8 mouse cellular contexts compared by ENCODE assay signal in the genomic region with DNA sequence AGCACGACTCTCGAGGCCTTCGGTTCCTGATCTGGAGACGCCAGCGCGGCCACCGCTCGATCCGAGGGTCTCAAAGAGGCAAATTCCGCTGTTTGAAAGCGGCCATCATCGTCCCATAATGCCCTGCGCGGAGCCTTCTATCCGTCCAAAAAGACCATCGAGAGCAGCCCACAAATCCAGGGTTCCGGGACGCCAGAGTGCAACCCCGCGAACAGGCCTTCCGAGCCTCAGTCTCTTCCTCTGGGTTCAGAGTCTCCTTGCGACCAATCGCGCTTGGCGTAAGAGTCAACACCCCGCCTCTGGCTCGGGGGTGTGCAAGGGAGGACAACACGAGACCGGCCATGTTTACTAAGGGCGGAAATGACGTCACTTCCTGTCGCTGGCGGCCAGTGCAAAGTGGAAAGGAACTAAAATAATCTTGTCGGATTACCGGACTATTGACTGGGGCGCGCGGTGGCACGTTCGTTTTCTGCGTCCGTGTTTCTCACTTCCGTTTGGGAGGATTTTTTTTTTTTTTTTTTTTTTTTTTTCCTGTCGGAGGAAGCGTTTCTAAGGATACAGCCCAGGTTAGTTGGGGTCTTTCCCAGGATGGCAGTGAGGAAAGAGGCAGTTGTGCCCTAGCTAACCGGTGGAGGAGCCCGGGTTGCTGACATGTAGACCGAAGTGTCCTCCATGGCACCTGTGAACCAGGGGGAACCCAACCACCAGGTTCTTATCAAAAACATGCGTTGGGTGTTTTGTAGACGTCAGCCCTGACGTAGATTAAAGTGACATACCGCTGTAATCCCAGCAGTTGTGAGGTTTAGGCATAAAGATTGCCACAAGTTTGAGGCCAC. TPM values are rescaled to one million over a fixed set of nuclear protein-coding genes. Genes with fewer than 3 reads are reported as not detected.
A peak's percentile ranks its signal among the peaks of the same experiment; 100 is the strongest.
DNase-seq lines count a peak whose midpoint lies in the region; ATAC-seq and TF ChIP-seq lines count a peak whose summit lies in the region.

TSS of gene Dhx38 (minus strand) at position 364 of the 836 bp plus-strand sequence.
TSS of gene Txnl4b (plus strand) at position 395 of the 836 bp plus-strand sequence.

- peaks cover 36 to 48% of the 10 kb centered on the region in 2 experiments for H3K36me3 ChIP-seq in CH12.LX (replicated peaks in 1 of 2; ENCODE audit: control insufficient read depth in 1 of 2, insufficient read depth in 1 of 2, low read length in 1 of 2)
- H3K36me3 ChIP-seq in forebrain, embryonic 11.5 days (ENCODE audit: control insufficient read depth, insufficient read depth, low read length): no peaks in the 10 kb centered on the region; the same call in 1 of the 2 replicates
- peaks cover 23% of the 10 kb centered on the region for H3K36me3 ChIP-seq in heart, embryonic 16.5 days (ENCODE audit: control insufficient read depth, insufficient read depth)
- peaks cover 26% of the 10 kb centered on the region for H3K36me3 ChIP-seq in liver, embryonic 15.5 days (replicated peaks)
- H3K36me3 ChIP-seq in neural tube, embryonic 12.5 days: peaks cover 27% of the 10 kb centered on the region

- no peaks in the 10 kb centered on the region for H3K27me3 ChIP-seq in CH12.LX (replicated peaks)
- no peaks in the 10 kb centered on the region for H3K27me3 ChIP-seq in forebrain, embryonic 11.5 days (ENCODE audit: control insufficient read depth, insufficient read depth, low read length)
- H3K27me3 ChIP-seq in heart, embryonic 16.5 days (ENCODE audit: control insufficient read depth, insufficient read depth, low read length): no peaks in the 10 kb centered on the region
- no peaks in the 10 kb centered on the region for H3K27me3 ChIP-seq in liver, embryonic 15.5 days
- no peaks in the 10 kb centered on the region for H3K27me3 ChIP-seq in neural tube, embryonic 12.5 days (replicated peaks)

- no peak for TF ChIP-seq RAD21 in CH12.LX (IDR thresholded peaks at IDR 0.05; ENCODE audit: low read depth, low read length)

- dilution Hi-C loops in CH12.LX (cut with MboI; ENCODE audit: extremely low pct_ligation_motif_present, extremely low pct_unique_long_range_greater_than_20kb, low sequenced_read_pairs): no loop called here

- peak within 1 kb of the TSS; percentile 75 to 100 (median 93) for H3K4me3 ChIP-seq in CH12.LX (replicated peaks in 1 of 3; ENCODE audit: low read depth in 2 of 3, low read length in 2 of 3, poor library complexity in 1 of 3)
- H3K4me3 ChIP-seq in forebrain, embryonic 11.5 days (ENCODE audit: low read depth, low read length): peak within 1 kb of the TSS; percentile 91
- peak within 1 kb of the TSS; percentile 96 for H3K4me3 ChIP-seq in heart, embryonic 16.5 days (ENCODE audit: low read length)
- H3K4me3 ChIP-seq in liver, embryonic 15.5 days (replicated peaks): peak within 1 kb of the TSS; percentile 89
- peak within 1 kb of the TSS; percentile 78 for H3K4me3 ChIP-seq in neural tube, embryonic 12.5 days

- no peaks in the 10 kb centered on the region for H3K9me3 ChIP-seq in CH12.LX (replicated peaks; ENCODE audit: low read length)
- no peaks in the 10 kb centered on the region for H3K9me3 ChIP-seq in forebrain, embryonic 11.5 days (ENCODE audit: control insufficient read depth, low read length)
- no peaks in the 10 kb centered on the region for H3K9me3 ChIP-seq in heart, embryonic 16.5 days (replicated peaks; ENCODE audit: control insufficient read depth, low read length)
- no peaks in the 10 kb centered on the region for H3K9me3 ChIP-seq in liver, embryonic 15.5 days (replicated peaks)
- H3K9me3 ChIP-seq in neural tube, embryonic 12.5 days: no peaks in the 10 kb centered on the region

- peak; percentile 100 for DNase-seq in CH12.LX (ENCODE audit: extremely low read depth)
- peak; percentile 99 for DNase-seq in c-Kit-positive CD71-positive TER-119-negative erythroid progenitor cells, embryonic 14.5 days (ENCODE audit: low read depth)
- DNase-seq in forebrain, embryonic 11.5 days (ENCODE audit: low spot score): peak; percentile 96
- DNase-seq in kidney, postnatal 36 days: peak; percentile 98 to 99
- peak; percentile 100 for DNase-seq in telencephalon, adult 2 months (ENCODE audit: low read depth, low spot score)

- WGBS in forebrain, embryonic 11.5 days: under 1% methylated on average over 52 of the region's 52 CpGs
- WGBS in heart, embryonic 16.5 days: under 1% methylated on average over 52 of the region's 52 CpGs
- under 1% methylated on average over 52 of the region's 52 CpGs for WGBS in liver, embryonic 15.5 days (ENCODE audit: insufficient replicate concordance)
- whole genome bisulfite sequencing in neural tube, embryonic 12.5 days: under 1% methylated on average over 52 of the region's 52 CpGs

- H3K79me2 ChIP-seq in CH12.LX (replicated peaks; ENCODE audit: control insufficient read depth, extremely low read depth, insufficient read depth, poor library complexity, severe bottlenecking): peaks cover 39% of the 10 kb centered on the region

- peak within 1 kb of the TSS; percentile 99 for H3K9ac ChIP-seq in CH12.LX (ENCODE audit: insufficient read depth, low read depth)
- peak within 1 kb of the TSS; percentile 90 for H3K9ac ChIP-seq in forebrain, embryonic 11.5 days (ENCODE audit: low read length)
- H3K9ac ChIP-seq in heart, embryonic 16.5 days (ENCODE audit: low read length): peak within 1 kb of the TSS; percentile 97
- H3K9ac ChIP-seq in liver, embryonic 15.5 days: peak within 1 kb of the TSS; percentile 92
- H3K9ac ChIP-seq in neural tube, embryonic 12.5 days: peak within 1 kb of the TSS; percentile 87

- H3K4me2 ChIP-seq in CH12.LX (ENCODE audit: insufficient read depth, low read depth, poor library complexity, severe bottlenecking): peak within 1 kb of the TSS; percentile 94
- peak within 1 kb of the TSS; percentile 88 for H3K4me2 ChIP-seq in forebrain, embryonic 11.5 days (ENCODE audit: low read depth, low read length, severe bottlenecking)
- H3K4me2 ChIP-seq in heart, embryonic 16.5 days (ENCODE audit: low read depth, low read length): peak within 1 kb of the TSS; percentile 85
- H3K4me2 ChIP-seq in liver, embryonic 15.5 days: peak within 1 kb of the TSS; percentile 84
- H3K4me2 ChIP-seq in neural tube, embryonic 12.5 days (replicated peaks): peak within 1 kb of the TSS; percentile 76

- TF ChIP-seq EP300 in CH12.LX (IDR thresholded peaks at IDR 0.05; ENCODE audit: low read length): no peak; the same call in 1 of the 2 replicates

- TF ChIP-seq CTCF in CH12.LX (conservative IDR thresholded peaks at IDR 0.05 in 1 of 2, IDR thresholded peaks at IDR 0.05 in 1 of 2; ENCODE audit: low read depth in 2 of 2, low read length in 2 of 2): no peak

- peak within 1 kb of the TSS; percentile 89 for H3K27ac ChIP-seq in CH12.LX (ENCODE audit: insufficient read depth, low read depth)
- H3K27ac ChIP-seq in forebrain, embryonic 11.5 days (ENCODE audit: low read depth, low read length): peak within 1 kb of the TSS; percentile 82
- H3K27ac ChIP-seq in heart, embryonic 16.5 days (ENCODE audit: low read length): peak within 1 kb of the TSS; percentile 96
- H3K27ac ChIP-seq in liver, embryonic 15.5 days (replicated peaks): peak within 1 kb of the TSS; percentile 94
- H3K27ac ChIP-seq in neural tube, embryonic 12.5 days: peak within 1 kb of the TSS; percentile 59

- peaks cover 3 to 30% of the 10 kb centered on the region in 2 experiments; a peak in 2 of 4 replicates for H3K4me1 ChIP-seq in CH12.LX (ENCODE audit: control insufficient read depth in 1 of 2, insufficient read depth in 2 of 2)
- H3K4me1 ChIP-seq in forebrain, embryonic 11.5 days (replicated peaks; ENCODE audit: control insufficient read depth, insufficient read depth, low read length): peaks cover 10% of the 10 kb centered on the region; the same call in 1 of the 2 replicates
- H3K4me1 ChIP-seq in heart, embryonic 16.5 days (ENCODE audit: control insufficient read depth, insufficient read depth, low read length): peaks cover 14% of the 10 kb centered on the region
- H3K4me1 ChIP-seq in liver, embryonic 15.5 days (replicated peaks): peaks cover 31% of the 10 kb centered on the region
- peaks cover 11% of the 10 kb centered on the region for H3K4me1 ChIP-seq in neural tube, embryonic 12.5 days

- TF ChIP-seq POLR2A in CH12.LX (IDR thresholded peaks at IDR 0.05; ENCODE audit: low read depth, low read length): peak; percentile 75

- ATAC-seq in forebrain, embryonic 11.5 days (replicated peaks; ENCODE audit: low FRiP score): peak; percentile 99
- ATAC-seq in heart, embryonic 16.5 days (replicated peaks; ENCODE audit: extremely low read depth, insufficient read depth, low FRiP score): peak; percentile 99
- ATAC-seq in liver, embryonic 15.5 days (ENCODE audit: insufficient read depth): peak; percentile 99
- ATAC-seq in neural tube, embryonic 12.5 days (ENCODE audit: low FRiP score, low read depth): peak; percentile 99

- in situ Hi-C loops in CH12.LX (cut with MboI; ENCODE audit: low pct_ligation_motif_present, low pct_unique_long_range_greater_than_20kb, low sequenced_read_pairs): no loop called here

TF ChIP-seq in CH12.LX, 34 proteins besides CTCF, POLR2A, EP300 and RAD21 (continues in another document):
- TF ChIP-seq ZMIZ1 (IDR thresholded peaks at IDR 0.05; ENCODE audit: low read depth, low read length) (no peak; the same call in 1 of the 2 replicates), MYC (IDR thresholded peaks at IDR 0.05; ENCODE audit: low read depth, low read length) (peak; percentile 74; the same call in 1 of the 2 replicates), CHD2 (IDR thresholded peaks at IDR 0.05; ENCODE audit: low read length) (peak; percentile 45; the same call in 1 of the 2 replicates), TBP (conservative IDR thresholded peaks at IDR 0.05; ENCODE audit: low read depth, low read length) (peak; percentile 51; the same call in 1 of the 2 replicates), UBTF (IDR thresholded peaks at IDR 0.05; ENCODE audit: low read depth, low read length) (peak; percentile 79; the same call in 1 of the 2 replicates)

RNA-seq across cellular contexts. Expression of gene Dhx38, which starts in this region (rescaled TPM):
- total RNA-seq in CH12.LX (2012; rRNA removed) (41.7 and 49.1 TPM in 2 replicates), CH12.LX (2014; rRNA removed) (19.7 and 20.8 TPM in 2 replicates)
- polyA plus RNA-seq in CH12.LX (2012; ENCODE audit: insufficient read length, low read depth): 51.0 and 56.0 TPM in 2 replicates
- 28.4 and 30.6 TPM in 2 replicates for polyA plus RNA-seq in forebrain, embryonic 11.5 days (2014; fragmentation: Nextera tagmentation; extraction: Ambion mirVana)
- 13.9 and 14.5 TPM in 2 replicates for polyA plus RNA-seq in heart, embryonic 16.5 days (2015; fragmentation: Nextera tagmentation; extraction: Ambion mirVana)
- polyA plus RNA-seq in liver, embryonic 15.5 days (2015; fragmentation: Nextera tagmentation; extraction: Ambion mirVana): 9.7 and 11.4 TPM in 2 replicates
- 28.2 and 28.4 TPM in 2 replicates for polyA plus RNA-seq in neural tube, embryonic 12.5 days (2016; fragmentation: Nextera tagmentation; extraction: Ambion mirVana)

RNA-seq across cellular contexts. Expression of gene Txnl4b, which starts in this region (rescaled TPM):
- 13.4 and 13.5 TPM in 2 replicates for total RNA-seq in CH12.LX (2012; rRNA removed)
- total RNA-seq in CH12.LX (2014; rRNA removed): 17.0 and 17.8 TPM in 2 replicates
- 12.4 and 13.6 TPM in 2 replicates for polyA plus RNA-seq in CH12.LX (2012; ENCODE audit: insufficient read length, low read depth)
- polyA plus RNA-seq in forebrain, embryonic 11.5 days (2014; fragmentation: Nextera tagmentation; extraction: Ambion mirVana): 27.0 and 28.5 TPM in 2 replicates
- 17.4 and 19.0 TPM in 2 replicates for polyA plus RNA-seq in heart, embryonic 16.5 days (2015; fragmentation: Nextera tagmentation; extraction: Ambion mirVana)
- polyA plus RNA-seq in liver, embryonic 15.5 days (2015; fragmentation: Nextera tagmentation; extraction: Ambion mirVana): 9.3 and 10.7 TPM in 2 replicates
- 23.4 and 28.4 TPM in 2 replicates for polyA plus RNA-seq in neural tube, embryonic 12.5 days (2016; fragmentation: Nextera tagmentation; extraction: Ambion mirVana)

Comparison
In these comparisons a context has a peak if more than half of its experiments do, and no peak if none do; other contexts are left out.
1. Peak in every context shown above with its lines: DNase-seq, ATAC-seq, H3K4me3 ChIP-seq and H3K27ac ChIP-seq.